Mouse (Mus musculus) intestine, embryonic 16.5 days (tissue): ENCODE data around the gene Fkbpl. TPM values are rescaled to one million over a fixed set of nuclear protein-coding genes. Genes with fewer than 3 reads are reported as not detected.

Experiments used
- ATAC-seq: fragments of 200-750 bp; cut with Nextera tagmentation; 2 replicates; pipeline ENCODE4 v1.8.0; 2017; ENCODE audit warnings: moderate TSS enrichment, moderate library complexity
- H3K27ac ChIP-seq: fragments of 300-500 bp; sonication (generic); 2 replicates; pipeline ENCODE4 v1.5.1; 2014; ENCODE audit warnings: mild to moderate bottlenecking, low read length
- H3K27me3 ChIP-seq: fragments of 300-500 bp; sonication (generic); replicated peaks from 2 replicates; pipeline ENCODE4 v1.6.1; 2014; ENCODE audit warnings: low read length, control low read depth, mixed read lengths; ENCODE audit not compliant: control insufficient read depth, insufficient read depth
- H3K36me3 ChIP-seq: fragments of 300-500 bp; sonication (generic); 2 replicates; pipeline ENCODE4 v1.6.1; 2014; ENCODE audit warnings: low read length, control low read depth; ENCODE audit not compliant: control insufficient read depth, insufficient read depth
- H3K4me1 ChIP-seq: fragments of 300-500 bp; sonication (generic); 2 replicates; pipeline ENCODE4 v1.6.1; 2014; ENCODE audit warnings: low read length, control low read depth, mixed read lengths; ENCODE audit not compliant: control insufficient read depth, insufficient read depth
- H3K4me2 ChIP-seq: fragments of 300-500 bp; sonication (generic); 2 replicates; pipeline ENCODE4 v1.6.1; 2014; ENCODE audit warnings: low read depth, low read length, control low read depth
- H3K4me3 ChIP-seq: fragments of 300-500 bp; sonication (generic); 2 replicates; pipeline ENCODE4 v1.5.1; 2014; ENCODE audit warnings: mild to moderate bottlenecking, low read length
- H3K9ac ChIP-seq: fragments of 300-500 bp; sonication (generic); 2 replicates; pipeline ENCODE4 v1.6.1; 2014; ENCODE audit warnings: low read depth, low read length
- H3K9me3 ChIP-seq: fragments of 300-500 bp; sonication (generic); 2 replicates; pipeline ENCODE4 v1.6.1; 2016; ENCODE audit warnings: low read length, control low read depth; ENCODE audit not compliant: control insufficient read depth
- WGBS: fragments of 180-500 bp; shearing (Covaris S2); extraction: QIAGEN DNeasy Blood & Tissue Kit; methylation state at CpG from one replicate; pipeline ENCODE4 v1.1.7; 2014; 5-methylcytosine and 5-hydroxymethylcytosine counted together
- polyA plus RNA-seq: library from polyadenylated mRNA; unstranded; fragments of >200 nt; fragmentation: Nextera tagmentation; extraction: Ambion mirVana; gene quantifications from 2 replicates; pipeline ENCODE4 v1.2.1, GENCODE M21; 2015

The Fkbpl gene
- polyA plus RNA-seq, 1 experiment from 2014 or later = 14.4 TPM

DNA sequence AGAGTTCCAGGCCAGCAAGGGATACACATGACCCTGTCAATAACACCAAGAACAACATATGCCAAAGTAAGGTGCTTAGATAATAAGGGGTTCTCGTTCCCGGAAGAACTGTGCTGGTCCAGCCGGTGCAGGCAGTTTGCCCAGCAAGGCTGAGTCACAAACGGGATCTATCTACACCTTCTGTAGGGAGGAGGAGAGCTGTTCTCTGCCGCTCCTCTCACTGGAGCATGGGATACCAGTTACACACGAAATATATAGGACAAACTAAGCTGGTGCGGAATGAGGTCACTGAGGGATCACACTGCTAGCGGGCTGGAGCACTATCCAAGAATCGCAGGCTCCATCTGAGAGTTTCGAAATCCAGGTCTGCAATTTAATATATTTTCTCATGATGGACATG, 620 bp upstream of the Fkbpl start:
- Histone ChIP-seq H3K4me3 (no peak overlapping the region), H3K4me2 (no peak overlapping the region), H3K27ac (no peak overlapping the region), H3K4me1 (peaks cover 15% of the 10 kb centered on the region), H3K9me3 (no peaks in the 10 kb centered on the region), H3K9ac (no peak overlapping the region), H3K27me3 (no peaks in the 10 kb centered on the region), H3K36me3 (no peaks in the 10 kb centered on the region)
- ATAC-seq = no peak
- WGBS = 87% methylated on average over 10 of the region's 10 CpGs

DNA sequence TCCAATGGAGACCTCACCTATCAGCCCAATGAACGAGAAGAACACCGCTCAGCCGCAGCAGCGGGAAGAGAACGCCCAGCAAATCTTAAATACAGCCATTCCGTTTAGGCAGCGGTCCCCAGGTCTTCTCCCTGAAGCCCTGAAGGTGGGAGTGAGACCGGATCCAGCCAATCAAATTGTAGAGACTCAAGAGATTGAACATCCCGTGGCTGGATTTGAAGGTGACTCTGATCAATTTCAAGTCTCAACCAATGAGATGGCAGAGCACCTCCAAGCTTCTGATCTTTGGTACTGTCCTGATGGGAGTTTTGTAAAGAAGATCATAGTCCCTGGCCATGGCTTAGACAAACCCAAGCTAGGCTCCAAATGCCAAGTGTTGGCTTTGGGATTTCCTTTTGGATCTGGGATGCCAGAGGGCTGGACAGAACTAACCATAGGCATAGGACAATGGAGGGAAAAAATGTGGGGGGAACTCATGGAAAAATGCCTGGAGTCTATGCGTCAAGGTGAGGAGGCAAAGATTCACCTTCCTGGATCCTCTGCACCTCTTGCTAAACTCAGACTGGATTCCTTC, 779 bp downstream of the Fkbpl start:
- no peaks in the 10 kb centered on the region for H3K27me3 ChIP-seq
- peak overlapping the region; percentile 65 for H3K9ac ChIP-seq
- WGBS = 41% methylated on average over 10 of the region's 10 CpGs
- no peaks in the 10 kb centered on the region; the same call in 1 of the 2 replicates for H3K36me3 ChIP-seq
- H3K4me3 ChIP-seq = peak overlapping the region; percentile 59
- no peak for ATAC-seq
- H3K27ac ChIP-seq = 0 out of 2 replicates have a peak overlapping the region, but pooled peaks have one; percentile 49
- peak overlapping the region; percentile 59 for H3K4me2 ChIP-seq
- peaks cover 15% of the 10 kb centered on the region for H3K4me1 ChIP-seq
- no peaks in the 10 kb centered on the region for H3K9me3 ChIP-seq

DNA sequence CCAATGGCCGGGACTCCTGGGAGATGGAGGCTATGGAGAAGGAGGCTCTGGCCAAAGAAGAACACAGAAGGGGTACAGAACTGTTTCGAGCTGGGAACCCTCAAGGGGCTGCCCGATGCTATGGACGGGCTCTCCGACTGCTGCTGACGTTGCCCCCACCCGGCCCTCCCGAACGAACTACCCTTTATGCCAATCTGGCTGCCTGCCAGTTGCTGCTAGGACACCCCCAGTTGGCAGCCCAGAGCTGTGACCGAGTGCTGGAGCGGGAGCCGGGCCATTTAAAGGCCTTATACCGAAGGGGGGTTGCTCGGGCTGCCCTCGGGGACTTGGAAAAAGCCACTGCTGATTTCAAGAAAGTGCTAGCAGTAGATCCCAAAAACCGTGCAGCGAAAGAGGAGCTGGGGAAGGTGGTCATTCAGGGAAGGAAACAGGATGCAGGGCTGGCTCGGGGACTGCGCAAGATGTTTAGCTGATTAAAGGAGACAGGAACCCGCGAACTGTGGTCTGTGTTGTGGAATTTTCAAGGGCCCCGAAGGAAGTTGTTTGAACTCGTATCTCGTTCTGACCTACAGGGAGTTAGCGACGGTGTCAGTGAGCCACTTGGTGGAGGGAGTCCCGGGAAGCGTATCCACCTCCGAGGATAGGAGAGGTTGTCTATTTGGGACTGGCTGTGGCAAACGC, 1.4 kb downstream of the Fkbpl start:
- no peak overlapping the region for H3K4me3 ChIP-seq
- H3K4me2 ChIP-seq = no peak overlapping the region

DNA sequence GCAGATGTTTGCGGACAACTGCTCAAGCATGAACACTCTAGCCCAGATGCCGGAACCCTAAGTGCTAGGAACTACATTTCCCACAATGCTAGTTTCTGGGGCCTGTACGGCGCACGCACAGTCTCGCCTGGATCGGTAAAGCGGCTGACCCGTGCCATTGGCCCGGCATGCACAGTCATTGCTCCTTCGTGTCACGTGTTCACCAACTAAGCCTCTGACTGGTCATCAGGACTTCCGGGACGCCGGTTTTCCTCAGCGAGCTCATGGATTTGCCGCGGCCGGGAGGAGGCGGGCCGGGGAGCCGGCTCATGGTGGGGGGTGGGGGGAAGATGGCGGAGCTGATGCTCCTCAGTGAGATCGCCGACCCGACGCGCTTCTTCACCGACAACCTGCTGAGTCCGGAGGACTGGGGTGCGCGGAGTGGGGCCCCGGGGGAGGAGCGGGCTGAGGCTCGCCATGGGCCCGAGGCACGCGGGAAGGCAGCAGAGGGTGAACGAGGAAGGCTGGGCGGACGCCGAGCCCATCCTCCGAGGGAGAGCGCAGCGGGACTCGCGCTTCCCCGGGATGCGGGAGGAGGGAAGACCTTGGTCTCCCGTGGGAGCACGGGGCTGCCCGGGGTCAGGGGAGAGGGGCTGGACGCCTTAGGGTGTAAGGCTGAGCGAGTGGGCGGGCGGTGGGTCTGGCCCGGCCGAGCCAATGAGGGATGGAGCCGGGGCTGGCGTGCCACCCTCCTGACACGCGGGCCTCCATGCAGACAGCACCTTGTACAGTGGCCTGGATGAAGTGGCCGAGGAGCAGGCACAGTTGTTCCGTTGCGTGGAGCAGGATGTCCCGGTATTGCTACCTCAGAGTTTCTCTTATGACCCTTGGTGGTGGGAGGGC, 2.6 kb downstream of the Fkbpl start, which contains the start of gene Atf6b:
TSS of gene Atf6b (plus strand) at position 241 of the 882 bp plus-strand sequence.
- peak; percentile 97 for ATAC-seq
- peak within 1 kb of the TSS; percentile 91 for H3K9ac ChIP-seq
- peak within 1 kb of the TSS; percentile 91 for H3K4me2 ChIP-seq
- peak within 1 kb of the TSS; percentile 100 for H3K4me3 ChIP-seq
- H3K4me1 ChIP-seq = peaks cover 15% of the 10 kb centered on the region
- peak within 1 kb of the TSS; percentile 43; the same call in 1 of the 2 replicates for H3K27ac ChIP-seq
- H3K36me3 ChIP-seq = no peaks in the 10 kb centered on the region; the same call in none of the 2 replicates
- under 1% methylated on average over 66 of the region's 66 CpGs for WGBS
- H3K9me3 ChIP-seq = no peaks in the 10 kb centered on the region
- H3K27me3 ChIP-seq = no peaks in the 10 kb centered on the region

More for the DNA sequence above, 1.4 kb downstream of the Fkbpl start:
- Histone ChIP-seq H3K27ac (no peak overlapping the region), H3K9ac (no peak overlapping the region), H3K27me3 (no peaks in the 10 kb centered on the region), H3K4me1 (peaks cover 15% of the 10 kb centered on the region), H3K36me3 (no peaks in the 10 kb centered on the region; the same call in 1 of the 2 replicates), H3K9me3 (no peaks in the 10 kb centered on the region)
- WGBS = 88% methylated on average over 30 of the region's 30 CpGs
- ATAC-seq = no peak

DNA sequence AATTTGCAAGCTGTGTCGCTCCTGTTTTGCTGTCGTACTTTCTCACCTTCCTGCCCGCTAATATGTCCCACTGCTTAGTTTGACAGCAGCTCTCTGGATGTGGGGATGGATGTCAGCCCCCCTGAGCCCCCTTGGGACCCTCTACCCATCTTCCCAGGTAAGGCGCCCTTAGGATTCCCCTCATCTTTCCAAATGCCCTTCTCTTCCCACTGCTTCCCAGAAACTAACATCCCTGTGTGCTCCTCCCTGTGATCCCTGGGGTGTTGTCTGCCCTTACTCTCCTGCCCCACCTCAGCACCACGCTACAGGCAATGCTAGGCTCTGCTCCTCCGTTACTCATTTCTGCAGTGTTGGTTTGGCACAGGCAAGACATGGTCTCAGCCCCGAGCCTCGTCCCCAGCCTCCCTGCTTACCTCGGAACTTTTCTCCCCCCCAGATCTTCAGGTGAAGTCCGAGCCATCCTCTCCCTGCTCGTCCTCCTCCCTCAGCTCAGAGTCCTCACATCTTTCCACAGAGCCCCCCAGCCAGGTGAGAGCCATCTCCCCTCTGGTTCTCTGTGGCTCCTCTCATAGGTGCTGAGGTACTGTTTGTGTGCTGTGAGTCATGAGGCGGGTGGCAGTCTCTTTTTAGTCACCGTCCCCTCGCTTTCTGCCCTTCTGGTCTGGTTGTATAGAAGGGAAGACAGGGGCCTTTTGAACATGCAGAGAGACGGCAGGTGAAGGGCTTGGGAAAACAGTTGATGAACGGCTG, 3.8 kb downstream of the Fkbpl start:
- Histone ChIP-seq H3K36me3 (no peaks in the 10 kb centered on the region; the same call in none of the 2 replicates), H3K9ac (peak overlapping the region; percentile 91; the same call in 1 of the 2 replicates), H3K27me3 (no peaks in the 10 kb centered on the region), H3K27ac (no peak overlapping the region), H3K4me3 (peak overlapping the region; percentile 100; the same call in 1 of the 2 replicates), H3K4me1 (peaks cover 15% of the 10 kb centered on the region), H3K4me2 (peak overlapping the region; percentile 91), H3K9me3 (no peaks in the 10 kb centered on the region)
- ATAC-seq = no peak
- 85% methylated on average over 16 of the region's 16 CpGs for WGBS

DNA sequence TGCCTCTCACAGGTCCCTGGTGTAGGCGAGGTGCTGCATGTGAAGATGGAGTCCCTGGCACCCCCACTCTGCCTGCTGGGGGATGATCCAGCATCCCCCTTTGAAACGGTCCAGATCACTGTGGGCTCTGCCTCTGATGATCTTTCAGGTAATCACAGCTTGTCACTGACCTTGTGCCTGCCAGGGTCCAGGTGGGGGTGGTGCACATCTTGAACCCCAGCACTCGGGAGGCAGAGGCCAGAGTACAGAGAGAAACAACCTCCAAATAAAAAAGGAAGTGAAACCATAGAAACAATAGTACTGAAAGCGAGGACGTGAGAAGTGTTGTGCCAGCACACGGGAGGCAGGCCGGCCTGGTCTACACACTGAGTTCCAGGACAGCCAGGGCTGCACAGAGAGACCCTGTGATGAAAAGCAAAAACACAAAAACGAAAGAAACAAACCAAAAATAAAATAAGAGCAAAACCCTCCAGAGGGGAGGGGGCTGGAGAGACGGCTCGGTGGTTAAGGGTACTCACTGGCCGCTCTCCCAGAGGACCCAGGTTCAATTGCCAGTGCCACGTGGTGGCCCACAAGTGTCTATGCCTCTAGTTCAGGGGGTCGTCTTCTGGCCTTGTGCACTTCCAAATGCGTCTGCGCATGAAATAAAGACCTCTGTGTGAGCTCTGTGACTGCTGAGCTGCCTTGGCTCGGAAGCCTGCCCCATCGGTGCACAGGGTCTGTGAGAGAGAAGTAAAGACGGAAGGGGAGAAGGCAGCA, 4.7 kb downstream of the Fkbpl start:
- Histone ChIP-seq H3K9ac (no peak overlapping the region), H3K4me1 (peaks cover 15% of the 10 kb centered on the region), H3K27me3 (no peaks in the 10 kb centered on the region), H3K4me3 (no peak overlapping the region), H3K4me2 (no peak overlapping the region), H3K9me3 (no peaks in the 10 kb centered on the region), H3K36me3 (no peaks in the 10 kb centered on the region; the same call in none of the 2 replicates), H3K27ac (no peak overlapping the region)
- WGBS = 87% methylated on average over 18 of the region's 18 CpGs
- no peak for ATAC-seq

DNA sequence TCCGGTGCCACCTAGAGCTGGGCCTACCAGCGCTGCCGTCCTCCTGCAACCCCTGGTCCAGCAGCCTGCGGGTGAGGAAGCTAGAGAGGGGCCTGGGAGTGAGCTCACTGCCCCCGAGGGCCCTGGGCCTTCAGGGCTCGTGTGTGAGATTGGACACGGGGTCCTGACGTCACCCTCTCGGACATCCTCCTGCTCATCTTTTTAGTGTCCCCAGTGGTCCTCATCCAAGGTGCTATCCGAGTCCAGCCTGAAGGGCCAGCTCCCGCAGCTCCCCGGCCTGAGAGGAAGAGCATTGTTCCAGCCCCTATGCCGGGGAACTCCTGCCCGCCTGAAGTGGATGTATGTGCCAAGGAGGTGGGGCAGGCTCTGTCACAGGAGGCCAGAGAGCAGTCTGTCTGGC, 6.2 kb downstream of the Fkbpl start:
- ATAC-seq = no peak
- H3K4me1 ChIP-seq = peaks cover 19% of the 10 kb centered on the region
- no peaks in the 10 kb centered on the region for H3K9me3 ChIP-seq
- 93% methylated on average over 14 of the region's 14 CpGs for WGBS
- no peak overlapping the region for H3K27ac ChIP-seq
- H3K4me2 ChIP-seq = no peak overlapping the region
- no peaks in the 10 kb centered on the region for H3K27me3 ChIP-seq
- H3K4me3 ChIP-seq = no peak overlapping the region
- no peaks in the 10 kb centered on the region; the same call in none of the 2 replicates for H3K36me3 ChIP-seq
- no peak overlapping the region for H3K9ac ChIP-seq

DNA sequence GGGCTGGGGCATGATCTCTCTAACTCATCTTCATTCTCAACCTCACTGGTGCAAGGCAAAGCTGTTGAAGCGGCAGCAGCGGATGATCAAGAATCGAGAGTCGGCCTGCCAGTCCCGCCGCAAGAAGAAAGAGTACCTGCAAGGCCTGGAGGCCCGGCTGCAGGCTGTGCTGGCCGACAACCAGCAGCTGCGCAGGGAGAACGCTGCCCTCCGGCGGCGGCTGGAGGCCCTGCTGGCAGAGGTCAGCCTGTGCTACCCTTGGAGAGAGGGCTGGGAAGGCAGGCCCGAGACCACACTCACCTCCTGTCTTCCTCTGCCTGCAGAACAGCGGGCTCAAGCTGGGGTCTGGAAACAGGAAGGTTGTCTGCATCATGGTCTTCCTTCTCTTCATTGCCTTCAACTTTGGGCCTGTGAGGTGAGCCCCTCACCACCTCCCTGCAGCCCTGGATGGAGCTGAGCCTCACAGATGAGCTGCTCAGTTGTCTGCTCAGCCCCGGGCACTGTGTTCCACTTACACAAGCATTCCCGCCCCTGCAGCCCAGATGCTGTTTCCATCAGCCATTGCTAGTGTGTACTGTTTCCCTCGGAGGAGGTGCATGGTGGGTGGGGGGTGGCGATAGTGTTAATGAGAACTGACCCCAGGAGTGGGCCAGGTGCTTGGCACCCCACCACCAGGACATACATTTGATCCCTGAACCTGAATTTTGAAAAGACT, 7.1 kb downstream of the Fkbpl start:
- H3K27me3 ChIP-seq = no peaks in the 10 kb centered on the region
- H3K9me3 ChIP-seq = no peaks in the 10 kb centered on the region
- peaks cover 27% of the 10 kb centered on the region for H3K4me1 ChIP-seq
- no peak overlapping the region for H3K9ac ChIP-seq
- 40% methylated on average over 19 of the region's 19 CpGs for WGBS
- no peak for ATAC-seq
- H3K36me3 ChIP-seq = no peaks in the 10 kb centered on the region; the same call in none of the 2 replicates
- H3K27ac ChIP-seq = no peak overlapping the region
- no peak overlapping the region for H3K4me3 ChIP-seq
- H3K4me2 ChIP-seq = no peak overlapping the region
